Mouse (Mus musculus) embryonic facial prominence, embryonic 13.5 days (tissue): ENCODE data around the gene Ssxb6. TPM values are rescaled to one million over a fixed set of nuclear protein-coding genes. Genes with fewer than 3 reads are reported as not detected.
"Not testable (repeated sequence)": the region's sequence is repeated elsewhere in the genome, so short reads cannot be mapped to it uniquely, and the experiment has no call there.

Experiments used
- ATAC-seq: fragments of 200-750 bp; cut with Nextera tagmentation; 2 replicates; pipeline ENCODE4 v1.8.0; 2017; ENCODE audit warnings: low read depth; ENCODE audit not compliant: insufficient number of reproducible peaks, insufficient read depth, low FRiP score, low TSS enrichment
- H3K27ac ChIP-seq: fragments of 300-500 bp; sonication (generic); 2 replicates; pipeline ENCODE4 v1.5.1; 2015; ENCODE audit warnings: moderate library complexity, mild to moderate bottlenecking, inconsistent platforms
- H3K27me3 ChIP-seq: fragments of 300-500 bp; sonication (generic); 2 replicates; pipeline ENCODE4 v1.6.1; 2015; ENCODE audit warnings: mild to moderate bottlenecking, inconsistent platforms
- H3K36me3 ChIP-seq: fragments of 300-500 bp; sonication (generic); 2 replicates; pipeline ENCODE4 v1.6.1; 2015; ENCODE audit warnings: mild to moderate bottlenecking, inconsistent platforms
- H3K4me1 ChIP-seq: fragments of 300-500 bp; sonication (generic); 2 replicates; pipeline ENCODE4 v1.6.1; 2015; ENCODE audit warnings: inconsistent platforms
- H3K4me2 ChIP-seq: fragments of 300-500 bp; sonication (generic); 2 replicates; pipeline ENCODE4 v1.6.1; 2015; ENCODE audit warnings: moderate library complexity, mild to moderate bottlenecking, inconsistent platforms
- H3K4me3 ChIP-seq: fragments of 300-500 bp; sonication (generic); 2 replicates; pipeline ENCODE4 v1.5.1; 2015; ENCODE audit warnings: mild to moderate bottlenecking, inconsistent platforms
- H3K9ac ChIP-seq: fragments of 300-500 bp; sonication (generic); 2 replicates; pipeline ENCODE4 v1.6.1; 2015; ENCODE audit warnings: mild to moderate bottlenecking, inconsistent platforms
- H3K9me3 ChIP-seq: fragments of 300-500 bp; sonication (generic); 2 replicates; pipeline ENCODE4 v1.6.1; 2016; ENCODE audit warnings: inconsistent platforms
- WGBS: fragments of 180-500 bp; shearing (Covaris S2); methylation state at CpG from one replicate; pipeline ENCODE4 v1.1.7; 2015; ENCODE audit warnings: mixed read lengths; 5-methylcytosine and 5-hydroxymethylcytosine counted together
- polyA plus RNA-seq: library from polyadenylated mRNA; unstranded; fragments of >200 nt; fragmentation: Nextera tagmentation; extraction: Ambion mirVana; gene quantifications from 2 replicates; pipeline ENCODE4 v1.2.1, GENCODE M21; 2015

The Ssxb6 gene
- not detected in 2 replicates for polyA plus RNA-seq

GRCm38 (mm10) chrX:8548155-8548554 lies at the start of gene Ssxb6:
TSS of gene Ssxb6 (minus strand) at chrX:8548255.
- 69% methylated on average over 4 of the region's 4 CpGs for WGBS

GRCm38 (mm10) chrX:8591716-8592115 lies 43.7 kb upstream of the Ssxb6 start, which contains the start of gene Ssxb3:
TSS of gene Ssxb3 (minus strand) at chrX:8591816.
- H3K9me3 ChIP-seq, H3K36me3 ChIP-seq, H3K4me1 ChIP-seq, H3K27me3 ChIP-seq, H3K9ac ChIP-seq, H3K4me3 ChIP-seq, ATAC-seq, H3K27ac ChIP-seq, H3K4me2 ChIP-seq: not testable (repeated sequence)
- 19% methylated on average over 1 of the region's 1 CpGs for WGBS

More at GRCm38 (mm10) chrX:8548155-8548554, at the start of gene Ssxb6:
- H3K27ac ChIP-seq, H3K4me2 ChIP-seq, H3K4me3 ChIP-seq, ATAC-seq, H3K36me3 ChIP-seq, H3K9me3 ChIP-seq, H3K27me3 ChIP-seq, H3K4me1 ChIP-seq, H3K9ac ChIP-seq: not testable (repeated sequence)

- H3K4me2 ChIP-seq, result no peak within 1 kb of the TSS
- H3K9me3 ChIP-seq, result no peaks in the 10 kb centered on the region
- H3K4me1 ChIP-seq, result no peaks in the 10 kb centered on the region
- 84% methylated on average over 2 of the region's 2 CpGs for WGBS
- no peak within 1 kb of the TSS for H3K27ac ChIP-seq
- H3K4me3 ChIP-seq, result no peak within 1 kb of the TSS
- no peak for ATAC-seq
- H3K27me3 ChIP-seq, result no peaks in the 10 kb centered on the region
- H3K9ac ChIP-seq, result no peak within 1 kb of the TSS
- no peaks in the 10 kb centered on the region for H3K36me3 ChIP-seq
These were observed 23.2 kb downstream of the Ssxb6 start, which contains the start of gene Gm14459 for GRCm38 (mm10) chrX:8524854-8525253. TSS of gene Gm14459 (minus strand) at chrX:8524954.

Other genes with a start within 250 kb of the Ssxb6 start
- gene Ssxb10, start 220.8 kb downstream of the Ssxb6 start, polyA plus RNA-seq, result not detected in 2 replicates
- gene Ssxb9, start 181.3 kb downstream of the Ssxb6 start, polyA plus RNA-seq, result not detected in 2 replicates
- gene Ssxb1, start 134.9 kb downstream of the Ssxb6 start, polyA plus RNA-seq, result not detected in 2 replicates
- gene Ssxb2, start 86.5 kb downstream of the Ssxb6 start, polyA plus RNA-seq, result not detected in 2 replicates
- gene Gm14459, start 23.3 kb downstream of the Ssxb6 start, polyA plus RNA-seq, result not detected in 2 replicates
- not detected in 2 replicates for gene Ssxb3, start 43.6 kb upstream of the Ssxb6 start, polyA plus RNA-seq
- not detected in 2 replicates for gene Ssxb8, start 142.6 kb upstream of the Ssxb6 start, polyA plus RNA-seq
- gene Ssx9, start 200.2 kb upstream of the Ssxb6 start, polyA plus RNA-seq, result not detected in 2 replicates